Mouse (Mus musculus) lung, embryonic 16.5 days (tissue): ENCODE measurements at regions not wholly inside any gene's neighbourhood (a gene's known extent, or its start where the extent isn't known, plus 50 kb on each side); places are given as distances from the start of the nearest gene placed in this dataset.
A peak's percentile ranks its signal among the peaks of the same experiment; 100 is the strongest.
"Not testable (repeated sequence)": the region's sequence is repeated elsewhere in the genome, so short reads cannot be mapped to it uniquely, and the experiment has no call there.

ENCODE experiments used
- ATAC-seq: fragments of 200-750 bp; cut with Nextera tagmentation; 2 replicates; pipeline ENCODE4 v1.8.0; 2017; ENCODE audit warnings: low read depth, mild to moderate bottlenecking, moderate library complexity
- H3K27ac ChIP-seq: fragments of 300-500 bp; sonication (generic); 2 replicates; pipeline ENCODE4 v1.5.1; 2014; ENCODE audit warnings: mild to moderate bottlenecking, control low read depth, low read length
- H3K27me3 ChIP-seq: fragments of 300-500 bp; sonication (generic); 2 replicates; pipeline ENCODE4 v1.6.1; 2014; ENCODE audit warnings: low read depth, low read length, mixed read lengths; ENCODE audit not compliant: control insufficient read depth, insufficient read depth
- H3K36me3 ChIP-seq: fragments of 300-500 bp; sonication (generic); 2 replicates; pipeline ENCODE4 v1.6.1; 2014; ENCODE audit warnings: low read length; ENCODE audit not compliant: control insufficient read depth, insufficient read depth
- H3K4me1 ChIP-seq: fragments of 300-500 bp; sonication (generic); replicated peaks from 2 replicates; pipeline ENCODE4 v1.6.1; 2014; ENCODE audit warnings: low read length, mixed read lengths; ENCODE audit not compliant: control insufficient read depth, insufficient read depth
- H3K4me2 ChIP-seq: fragments of 300-500 bp; sonication (generic); 2 replicates; pipeline ENCODE4 v1.6.1; 2014; ENCODE audit warnings: low read depth, low read length, control low read depth
- H3K4me3 ChIP-seq: fragments of 300-500 bp; sonication (generic); 2 replicates; pipeline ENCODE4 v1.5.1; 2014; ENCODE audit warnings: mild to moderate bottlenecking, low read length, control low read depth
- H3K9ac ChIP-seq: fragments of 300-500 bp; sonication (generic); 2 replicates; pipeline ENCODE4 v1.6.1; 2014; ENCODE audit warnings: low read length, control low read depth
- H3K9me3 ChIP-seq: fragments of 300-500 bp; sonication (generic); 2 replicates; pipeline ENCODE4 v1.6.1; 2016; ENCODE audit warnings: low read length; ENCODE audit not compliant: control insufficient read depth
- WGBS: fragments of 180-500 bp; shearing (Covaris S2); extraction: QIAGEN DNeasy Blood & Tissue Kit; methylation state at CpG from one replicate; pipeline ENCODE4 v1.1.7; 2014; 5-methylcytosine and 5-hydroxymethylcytosine counted together

DNA sequence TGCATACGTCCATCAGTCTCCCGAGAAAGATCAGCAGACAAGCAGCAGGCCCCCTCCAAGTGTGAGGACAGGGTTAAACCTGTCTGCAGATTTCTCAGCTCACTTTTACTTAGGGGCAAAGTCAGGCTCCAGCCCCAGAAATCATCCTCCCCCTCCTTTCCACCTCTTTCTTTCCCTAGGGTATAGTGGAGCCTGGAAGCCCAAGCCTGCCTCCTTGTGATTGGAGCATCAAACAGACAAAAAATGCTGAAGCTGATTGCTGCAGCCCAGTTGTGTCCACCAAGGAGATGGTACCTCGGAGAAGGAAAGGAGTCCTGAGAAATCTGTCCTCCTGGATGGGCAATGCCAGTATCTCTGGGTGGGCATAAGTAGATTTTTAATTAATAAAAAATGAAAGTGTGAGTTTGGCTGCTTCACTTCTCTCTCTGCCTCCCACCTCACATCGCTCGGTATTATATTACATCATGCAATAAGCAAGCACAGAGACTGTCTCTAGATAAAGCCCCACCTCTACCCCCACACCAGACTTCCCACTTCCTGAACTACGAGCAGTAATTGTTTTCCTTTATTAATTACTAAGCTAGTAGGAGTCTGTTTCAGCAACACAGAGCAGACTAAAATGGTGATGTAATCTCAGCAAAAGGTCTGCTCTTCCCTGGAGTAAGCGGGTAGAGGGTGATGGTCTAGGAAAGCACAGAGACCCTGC lies 105.2 kb upstream of the Fhl2 start:
- Histone ChIP-seq H3K4me3 (no peak overlapping the region), H3K27ac (no peak overlapping the region), H3K4me1 (peaks cover 8% of the 10 kb centered on the region; the same call in 1 of the 2 replicates), H3K36me3 (no peaks in the 10 kb centered on the region), H3K27me3 (no peaks in the 10 kb centered on the region), H3K4me2 (no peak overlapping the region), H3K9ac (no peak overlapping the region), H3K9me3 (no peaks in the 10 kb centered on the region)
- ATAC-seq: peak; percentile 35; the same call in 1 of the 2 replicates
- WGBS: 52% methylated on average over 7 of the region's 7 CpGs

GRCm38 (mm10) chr1:43302657-43303056 lies 105.9 kb upstream of the Fhl2 start:
- no peak overlapping the region for H3K4me3 ChIP-seq
- H3K4me2 ChIP-seq: no peak overlapping the region
- no peak overlapping the region for H3K27ac ChIP-seq
- H3K9ac ChIP-seq: no peak overlapping the region
- H3K4me1 ChIP-seq: peaks cover 8% of the 10 kb centered on the region; the same call in 1 of the 2 replicates
- WGBS: 51% methylated on average over 7 of the region's 7 CpGs
- H3K9me3 ChIP-seq: no peaks in the 10 kb centered on the region
- ATAC-seq: no peak
- H3K36me3 ChIP-seq: no peaks in the 10 kb centered on the region
- no peaks in the 10 kb centered on the region for H3K27me3 ChIP-seq

DNA sequence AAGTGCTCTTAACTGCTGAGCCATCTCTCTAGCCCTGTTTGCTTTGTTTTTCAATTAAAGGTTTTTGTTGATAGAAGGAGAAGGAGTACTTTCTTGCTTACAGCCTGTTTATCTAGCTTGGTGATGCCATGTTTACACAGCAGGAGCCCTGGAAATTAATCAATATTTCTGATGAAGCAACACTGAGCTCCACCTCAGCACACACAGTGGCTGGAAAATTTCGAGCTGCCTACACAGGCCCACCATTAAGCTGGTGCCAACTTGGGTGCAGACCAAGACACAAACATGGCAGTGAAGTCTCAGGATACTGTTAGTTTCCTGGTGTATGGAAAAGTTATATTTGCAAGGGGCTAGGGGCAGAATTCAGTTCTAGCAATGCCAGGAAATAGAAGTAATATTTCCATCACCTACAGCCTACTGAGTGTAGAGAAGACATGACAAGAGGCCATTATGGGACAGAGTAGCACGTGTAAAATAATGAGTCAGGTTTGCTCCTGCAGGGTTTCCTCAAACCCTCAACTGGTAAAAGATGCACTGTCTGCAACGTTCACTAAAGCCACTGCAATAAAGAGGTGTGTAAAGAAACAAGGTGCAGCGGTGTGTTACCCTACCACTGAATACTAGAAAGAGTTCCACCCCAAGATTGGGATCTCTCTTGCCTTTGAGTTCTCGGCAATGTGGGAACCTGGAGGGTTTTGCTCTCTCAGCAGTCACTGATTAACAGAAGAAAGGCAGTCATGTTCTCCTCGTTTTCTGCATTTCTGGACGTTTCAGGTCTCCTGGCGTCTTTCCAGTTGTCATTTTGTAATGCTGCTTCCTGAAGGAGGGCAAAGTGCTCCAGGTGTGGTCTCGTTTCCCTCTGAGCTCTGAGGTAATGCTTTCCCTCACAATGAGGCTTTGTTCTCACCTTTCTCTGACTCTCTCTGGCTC lies 108.8 kb upstream of the Fhl2 start:
- no peaks in the 10 kb centered on the region for H3K36me3 ChIP-seq
- WGBS: 43% methylated on average over 9 of the region's 9 CpGs
- H3K4me3 ChIP-seq: no peak overlapping the region
- peak; percentile 80 for ATAC-seq
- H3K27ac ChIP-seq: peak overlapping the region; percentile 64
- peaks cover 8% of the 10 kb centered on the region; the same call in 1 of the 2 replicates for H3K4me1 ChIP-seq
- H3K4me2 ChIP-seq: no peak overlapping the region
- H3K27me3 ChIP-seq: no peaks in the 10 kb centered on the region
- no peak overlapping the region for H3K9ac ChIP-seq
- no peaks in the 10 kb centered on the region for H3K9me3 ChIP-seq

GRCm38 (mm10) chr1:43310711-43311695 lies 114.2 kb upstream of the Fhl2 start:
- ATAC-seq: 0 out of 2 replicates have a peak, but pooled peaks have one; percentile 26
- H3K27me3 ChIP-seq: no peaks in the 10 kb centered on the region
- 0 out of 2 replicates have a peak overlapping the region, but pooled peaks have one; percentile 12 for H3K4me2 ChIP-seq
- H3K9ac ChIP-seq: no peak overlapping the region
- WGBS: 58% methylated on average over 16 of the region's 16 CpGs
- H3K36me3 ChIP-seq: no peaks in the 10 kb centered on the region
- H3K27ac ChIP-seq: no peak overlapping the region
- peaks cover 5% of the 10 kb centered on the region for H3K4me1 ChIP-seq
- H3K4me3 ChIP-seq: no peak overlapping the region
- H3K9me3 ChIP-seq: no peaks in the 10 kb centered on the region

DNA sequence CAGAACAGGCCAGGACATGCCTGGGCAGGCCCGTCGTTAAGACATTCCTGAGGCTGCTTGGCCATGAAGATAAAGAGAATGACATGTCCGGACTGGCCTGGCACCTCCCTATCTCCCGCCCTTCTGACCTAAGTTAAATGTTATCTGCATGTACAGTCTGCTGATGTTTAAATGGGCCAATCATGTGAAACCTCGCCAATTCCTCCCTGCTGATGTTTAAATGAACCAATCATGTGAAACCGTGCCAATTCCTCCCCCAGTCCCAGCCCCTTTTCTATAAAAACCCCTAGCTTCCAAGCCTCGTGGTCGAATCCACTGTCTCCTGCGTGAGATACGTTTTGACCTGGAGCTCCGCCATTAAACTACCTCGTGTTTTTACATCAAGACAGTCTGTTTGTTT lies 119.5 kb upstream of the Fhl2 start:
- not testable (repeated sequence) for H3K27ac ChIP-seq, H3K4me2 ChIP-seq, H3K4me1 ChIP-seq, H3K36me3 ChIP-seq, H3K9me3 ChIP-seq, H3K27me3 ChIP-seq, ATAC-seq, H3K9ac ChIP-seq, H3K4me3 ChIP-seq
- WGBS: 64% methylated on average over 12 of the region's 12 CpGs

- no peak for ATAC-seq
- no peaks in the 10 kb centered on the region for H3K36me3 ChIP-seq
- 50% methylated on average over 3 of the region's 3 CpGs for WGBS
- no peak overlapping the region for H3K9ac ChIP-seq
- no peaks in the 10 kb centered on the region for H3K27me3 ChIP-seq
- H3K27ac ChIP-seq: no peak overlapping the region
- no peaks in the 10 kb centered on the region for H3K9me3 ChIP-seq
- H3K4me2 ChIP-seq: no peak overlapping the region
- no peak overlapping the region for H3K4me3 ChIP-seq
- no peaks in the 10 kb centered on the region for H3K4me1 ChIP-seq
Observed at GRCm38 (mm10) chr1:43317076-43317871, 120.5 kb upstream of the Fhl2 start.

GRCm38 (mm10) chr1:43333488-43333887 lies 110.9 kb upstream of the Nck2 start:
- ATAC-seq, H3K4me1 ChIP-seq, H3K9ac ChIP-seq, H3K4me3 ChIP-seq, H3K27me3 ChIP-seq, H3K27ac ChIP-seq, H3K4me2 ChIP-seq, H3K36me3 ChIP-seq: not testable (repeated sequence)
- WGBS: 92% methylated on average over 10 of the region's 10 CpGs
- peaks cover 10% of the 10 kb centered on the region for H3K9me3 ChIP-seq

GRCm38 (mm10) chr1:43337168-43337784 lies 107.1 kb upstream of the Nck2 start:
- H3K4me2 ChIP-seq: no peak overlapping the region
- H3K4me1 ChIP-seq: peaks cover 8% of the 10 kb centered on the region
- H3K36me3 ChIP-seq: no peaks in the 10 kb centered on the region
- ATAC-seq: peak; percentile 92
- H3K27ac ChIP-seq: peak overlapping the region; percentile 87
- 56% methylated on average over 3 of the region's 3 CpGs for WGBS
- no peak overlapping the region for H3K4me3 ChIP-seq
- no peak overlapping the region for H3K9ac ChIP-seq
- no peaks in the 10 kb centered on the region for H3K27me3 ChIP-seq
- peaks cover 10% of the 10 kb centered on the region for H3K9me3 ChIP-seq
